Mouse (Mus musculus) cerebellum, adult 2 months (tissue): ENCODE results near the gene Gm13272.

Experiments used
- CTCF ChIP-seq: fragments of 200-500 bp; IDR thresholded peaks from 2 replicates; pipeline ENCODE4 v1.5.1; 2011; ENCODE audit warnings: low read depth, mild to moderate bottlenecking, control low read depth, low read length, moderate library complexity, borderline replicate concordance; ENCODE audit not compliant: insufficient read depth
- POLR2A ChIP-seq: fragments of 200-500 bp; IDR thresholded peaks from 2 replicates; pipeline ENCODE4 v1.6.1; 2011; ENCODE audit warnings: low read length, control low read depth, borderline replicate concordance; ENCODE audit not compliant: insufficient read depth

DNA sequence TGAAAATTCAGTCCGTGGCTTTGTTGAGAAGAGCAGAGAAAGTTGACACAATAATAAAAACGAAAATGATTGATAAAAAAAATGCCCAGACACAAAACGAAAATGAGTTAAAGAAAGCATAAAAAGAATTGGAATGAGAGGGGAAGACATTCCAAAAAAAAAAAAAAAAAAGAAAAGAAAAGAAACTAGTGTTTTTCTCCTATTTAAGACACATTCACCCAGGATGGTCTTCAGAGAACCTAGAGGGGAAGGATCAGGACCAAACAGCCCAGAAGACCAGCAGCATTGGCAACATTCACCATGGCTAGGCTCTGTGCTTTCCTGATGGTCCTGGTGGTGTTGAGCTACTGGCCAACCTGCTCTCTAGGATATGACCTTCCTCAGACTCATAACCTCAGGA is 36.3 kb downstream of the Gm13272 start, which contains the start of gene Ifna7:
- no peak for TF ChIP-seq CTCF
- TF ChIP-seq POLR2A: no peak
